Mouse (Mus musculus): ENCODE results near the gene Mettl13.

The Mettl13 gene

GRCm38 (mm10) chr1:162532330-162532729 is 16.0 kb downstream of the Mettl13 start:
- DNase-seq (ENCODE audit: low read depth): no peak

GRCm38 (mm10) chr1:162531584-162531983 is 16.8 kb downstream of the Mettl13 start:
- peak; percentile 18 for DNase-seq (ENCODE audit: low read depth)

GRCm38 (mm10) chr1:162530666-162531065 is 17.7 kb downstream of the Mettl13 start:
- DNase-seq (ENCODE audit: low read depth): no peak

GRCm38 (mm10) chr1:162529651-162530050 is 18.7 kb downstream of the Mettl13 start:
- DNase-seq (ENCODE audit: low read depth): no peak

GRCm38 (mm10) chr1:162515116-162515515 is 33.2 kb downstream of the Mettl13 start:
- DNase-seq (ENCODE audit: low read depth): no peak

- DNase-seq (ENCODE audit: low read depth): no peak
Observed at GRCm38 (mm10) chr1:162510013-162510356, 38.4 kb downstream of the Mettl13 start.

- DNase-seq (ENCODE audit: low read depth): peak; percentile 91
Observed at GRCm38 (mm10) chr1:162509329-162510012, 38.9 kb downstream of the Mettl13 start.

GRCm38 (mm10) chr1:162508211-162509005 is 39.9 kb downstream of the Mettl13 start:
- no peak for DNase-seq (ENCODE audit: low read depth)

GRCm38 (mm10) chr1:162506516-162506915 is 41.8 kb downstream of the Mettl13 start:
- no peak for DNase-seq (ENCODE audit: low read depth)

GRCm38 (mm10) chr1:162505649-162506048 is 42.7 kb downstream of the Mettl13 start:
- DNase-seq (ENCODE audit: low read depth): no peak

Data from 416B (cell line).